ENCODE assay signal across 8 mouse cellular contexts in the genomic region with DNA sequence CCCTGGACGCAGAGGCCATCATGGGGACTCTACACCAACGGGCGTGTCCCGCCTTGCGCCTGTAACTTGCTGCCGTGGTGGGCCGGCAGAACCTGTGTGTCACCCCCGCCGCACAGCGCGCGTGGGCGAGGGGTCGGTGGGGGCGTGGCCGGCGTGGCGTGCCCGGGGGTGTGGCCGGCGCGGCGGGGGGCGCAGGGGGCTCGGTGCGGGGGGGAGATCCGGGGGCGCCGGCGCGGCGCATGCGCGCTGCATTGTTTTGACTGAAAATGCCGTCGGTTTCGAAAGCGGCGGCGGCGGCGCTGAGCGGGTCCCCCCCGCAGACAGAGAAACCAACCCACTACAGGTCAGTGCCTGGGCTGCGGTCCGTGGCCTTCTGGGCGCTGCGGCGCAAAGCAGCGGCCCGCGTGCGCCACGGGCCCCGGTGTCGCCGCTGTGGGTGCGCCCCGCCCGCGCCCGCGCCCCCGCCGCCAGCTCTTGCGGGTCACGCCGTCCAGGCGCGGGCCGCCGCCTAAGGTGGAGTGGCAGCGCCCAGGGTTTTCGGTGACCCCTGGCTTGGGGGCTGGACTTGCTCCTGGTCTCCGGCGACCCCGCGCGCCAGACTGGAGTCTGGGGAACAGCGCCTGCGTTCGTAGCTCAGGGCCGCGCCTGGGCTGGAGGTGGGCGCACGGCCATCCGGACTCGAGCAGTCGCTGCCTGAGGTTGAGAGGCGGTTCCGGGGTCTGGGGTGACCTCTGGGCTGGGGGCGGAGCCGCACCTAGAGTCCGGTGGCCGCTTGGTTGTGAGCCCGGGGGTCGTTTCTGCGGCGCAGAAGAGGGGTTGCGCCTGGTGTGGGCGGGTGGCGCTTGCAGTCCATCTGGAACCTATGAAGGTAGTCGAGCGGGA. TPM values are rescaled to one million over a fixed set of nuclear protein-coding genes. Genes with fewer than 3 reads are reported as not detected.
DNase-seq lines count a peak whose midpoint lies in the region; ATAC-seq and TF ChIP-seq lines count a peak whose summit lies in the region.

Gene Unkl (plus strand): TSS at position 248 of the 882 bp plus-strand sequence.

- H3K4me1 ChIP-seq in MEL (ENCODE audit: control insufficient read depth in 1 of 2, insufficient read depth in 2 of 2, low read length in 2 of 2) = peaks cover 4 to 13% of the 10 kb centered on the region in 2 experiments
- H3K4me1 ChIP-seq in hindbrain, embryonic 11.5 days (replicated peaks; ENCODE audit: control insufficient read depth, insufficient read depth, low read length) = peaks cover 3% of the 10 kb centered on the region; the same call in 1 of the 2 replicates

- peaks cover 5 to 10% of the 10 kb centered on the region in 2 experiments; a peak in 3 of 4 replicates for H3K36me3 ChIP-seq in MEL (ENCODE audit: control insufficient read depth in 1 of 2, insufficient read depth in 2 of 2, low read length in 2 of 2)
- no peaks in the 10 kb centered on the region for H3K36me3 ChIP-seq in hindbrain, embryonic 11.5 days (ENCODE audit: control insufficient read depth, insufficient read depth, low read length)

- TF ChIP-seq EP300 in MEL (IDR thresholded peaks at IDR 0.05; ENCODE audit: low read depth in 1 of 2, low read length in 2 of 2) = no peak

- H3K27me3 ChIP-seq in MEL (ENCODE audit: control insufficient read depth in 1 of 2, insufficient read depth in 2 of 2, low read length in 2 of 2) = no peaks in the 10 kb centered on the region
- no peaks in the 10 kb centered on the region for H3K27me3 ChIP-seq in hindbrain, embryonic 11.5 days (ENCODE audit: control insufficient read depth, insufficient read depth, low read length)

- under 1% methylated on average over 73 of the region's 104 CpGs for whole genome bisulfite sequencing in hindbrain, embryonic 11.5 days

- H3K79me2 ChIP-seq in MEL (ENCODE audit: control insufficient read depth, insufficient read depth, low read length, poor library complexity) = peaks cover 38% of the 10 kb centered on the region

- peak within 1 kb of the TSS; percentile 86 for H3K4me2 ChIP-seq in hindbrain, embryonic 11.5 days (replicated peaks; ENCODE audit: low read depth, low read length)

- DNase-seq in MEL (ENCODE audit: low read depth, low spot score) = peak; percentile 75
- DNase-seq in cerebellum, adult 8-10 months = peak; percentile 60
- DNase-seq in frontal cortex, postnatal 14 days (ENCODE audit: low spot score in 2 of 2) = peak; percentile 41 to 45
- peak; percentile 75 for DNase-seq in hindbrain, embryonic 11.5 days (ENCODE audit: low spot score)
- peak; percentile 69 to 71 for DNase-seq in layer of hippocampus, postnatal 25 days (ENCODE audit: extremely low spot score in 1 of 2, low spot score in 1 of 2)
- peak; percentile 69 for DNase-seq in lung, postnatal 36 days
- DNase-seq in retina, postnatal 1 day = peak; percentile 81
- DNase-seq in thymus, postnatal 4 days = peak; percentile 93

- H3K9ac ChIP-seq in MEL (ENCODE audit: control insufficient read depth, low read depth, low read length, poor library complexity, severe bottlenecking) = peak within 1 kb of the TSS; percentile 92
- peak within 1 kb of the TSS; percentile 86 for H3K9ac ChIP-seq in hindbrain, embryonic 11.5 days (ENCODE audit: low read depth, low read length)

- no peak for TF ChIP-seq CTCF in MEL (IDR thresholded peaks at IDR 0.05 in 2 of 3, conservative IDR thresholded peaks at IDR 0.05 in 1 of 3; ENCODE audit: control insufficient read depth in 1 of 3, insufficient read depth in 1 of 3, low read depth in 2 of 3, low read length in 3 of 3, poor library complexity in 1 of 3, severe bottlenecking in 1 of 3)

- peak; percentile 49; the same call in 1 of the 2 replicates for ATAC-seq in hindbrain, embryonic 11.5 days (ENCODE audit: low FRiP score)

- peak; percentile 44 to 63; a peak in 1 of 4 replicates for TF ChIP-seq POLR2A in MEL (IDR thresholded peaks at IDR 0.05; ENCODE audit: control insufficient read depth in 1 of 2, insufficient read depth in 1 of 2, low read depth in 1 of 2, low read length in 2 of 2, poor library complexity in 1 of 2)

- no peaks in the 10 kb centered on the region for H3K9me3 ChIP-seq in MEL (replicated peaks; ENCODE audit: insufficient read depth, low read length)
- H3K9me3 ChIP-seq in hindbrain, embryonic 11.5 days (ENCODE audit: control insufficient read depth, low read length) = no peaks in the 10 kb centered on the region

- TF ChIP-seq RAD21 in MEL (IDR thresholded peaks at IDR 0.05; ENCODE audit: low read depth, low read length) = no peak

- H3K4me3 ChIP-seq in MEL (ENCODE audit: control insufficient read depth in 1 of 2, insufficient read depth in 1 of 2, low read depth in 2 of 2, low read length in 2 of 2) = peak within 1 kb of the TSS; percentile 83 to 98
- peak within 1 kb of the TSS; percentile 85 for H3K4me3 ChIP-seq in hindbrain, embryonic 11.5 days (ENCODE audit: low read depth, low read length)

- H3K27ac ChIP-seq in MEL (ENCODE audit: control insufficient read depth, low read depth, low read length) = peak within 1 kb of the TSS; percentile 61
- H3K27ac ChIP-seq in hindbrain, embryonic 11.5 days (ENCODE audit: low read depth, low read length) = peak within 1 kb of the TSS; percentile 71

TF ChIP-seq in MEL, 35 proteins besides CTCF, POLR2A, EP300 and RAD21:
- TF ChIP-seq ZNF384 (IDR thresholded peaks at IDR 0.05; ENCODE audit: low read depth, low read length) = no peak
- TF ChIP-seq MXI1 (IDR thresholded peaks at IDR 0.05; ENCODE audit: low read depth, low read length) = peak; percentile 61
- TF ChIP-seq POLR2AphosphoS2 (IDR thresholded peaks at IDR 0.05; ENCODE audit: low read length) = peak; percentile 88; the same call in 1 of the 2 replicates
- peak; percentile 55; the same call in 1 of the 2 replicates for TF ChIP-seq SIN3A (IDR thresholded peaks at IDR 0.05; ENCODE audit: low read length)
- TF ChIP-seq POLR2AphosphoS5 (IDR thresholded peaks at IDR 0.05; ENCODE audit: borderline replicate concordance, low read depth, low read length) = no peak
- TF ChIP-seq CHD2 (IDR thresholded peaks at IDR 0.05; ENCODE audit: low read length) = no peak
- TF ChIP-seq MYB (IDR thresholded peaks at IDR 0.05; ENCODE audit: low read depth, low read length) = no peak
- TF ChIP-seq ZMIZ1 (IDR thresholded peaks at IDR 0.05; ENCODE audit: low read depth, low read length) = 0 out of 2 replicates have a peak, but pooled peaks have one; percentile 33
- TF ChIP-seq GATA1 (IDR thresholded peaks at IDR 0.05; ENCODE audit: low read depth, low read length) = no peak
- no peak for TF ChIP-seq GABPA (IDR thresholded peaks at IDR 0.05; ENCODE audit: low read depth, low read length)
- TF ChIP-seq MAZ (IDR thresholded peaks at IDR 0.05; ENCODE audit: low read depth, low read length) = 0 out of 2 replicates have a peak, but pooled peaks have one; percentile 71
- no peak for TF ChIP-seq TAL1 (IDR thresholded peaks at IDR 0.05; ENCODE audit: low read length)
- TF ChIP-seq ELF1 (IDR thresholded peaks at IDR 0.05; ENCODE audit: low read depth, low read length) = 0 out of 2 replicates have a peak, but pooled peaks have one; percentile 16
- TF ChIP-seq ETS1 (IDR thresholded peaks at IDR 0.05; ENCODE audit: low read depth, low read length) = 0 out of 2 replicates have a peak, but pooled peaks have one; percentile 9
- TF ChIP-seq USF2 (IDR thresholded peaks at IDR 0.05; ENCODE audit: borderline replicate concordance in 1 of 2, insufficient read depth in 1 of 2, low read depth in 1 of 2, low read length in 2 of 2) = no peak
- TF ChIP-seq MAX (IDR thresholded peaks at IDR 0.05; ENCODE audit: low read length) = peak; percentile 59; the same call in 1 of the 2 replicates
- no peak for TF ChIP-seq JUND (IDR thresholded peaks at IDR 0.05; ENCODE audit: low read depth, low read length)
- 0 out of 2 replicates have a peak, but pooled peaks have one; percentile 43 for TF ChIP-seq NELFE (IDR thresholded peaks at IDR 0.05; ENCODE audit: low read depth, low read length)
- no peak for TF ChIP-seq TBP (IDR thresholded peaks at IDR 0.05; ENCODE audit: low read depth, low read length)
- no peak for TF ChIP-seq KAT2A (conservative IDR thresholded peaks at IDR 0.05; ENCODE audit: low read depth, low read length)
- no peak for TF ChIP-seq E2F4 (IDR thresholded peaks at IDR 0.05; ENCODE audit: borderline replicate concordance, low read depth, low read length)
- TF ChIP-seq CHD1 (IDR thresholded peaks at IDR 0.05; ENCODE audit: low read depth, low read length) = no peak
- no peak for TF ChIP-seq ZC3H11A (IDR thresholded peaks at IDR 0.05; ENCODE audit: low read depth, low read length)
- 0 out of 2 replicates have a peak, but pooled peaks have one; percentile 38 for TF ChIP-seq ZKSCAN1 (IDR thresholded peaks at IDR 0.05; ENCODE audit: low read depth, low read length)
- TF ChIP-seq NRF1 (IDR thresholded peaks at IDR 0.05; ENCODE audit: insufficient read depth, low read depth, low read length, poor library complexity, severe bottlenecking) = peak; percentile 76
- TF ChIP-seq SMC3 (IDR thresholded peaks at IDR 0.05; ENCODE audit: low read depth, low read length) = no peak
- TF ChIP-seq TCF12 (IDR thresholded peaks at IDR 0.05; ENCODE audit: low read depth, low read length) = no peak
- no peak for TF ChIP-seq HCFC1 (IDR thresholded peaks at IDR 0.05; ENCODE audit: low read depth, low read length)

RNA-seq across cellular contexts. Expression of gene Unkl, which starts in this region (rescaled TPM):
- total RNA-seq in MEL (2012; rRNA removed) = 16.6 and 18.0 TPM in 2 replicates
- 10 to 100 TPM in 1 of 2 experiments, not detected in 1; 42.4 TPM for polyA plus RNA-seq in MEL (2012; ENCODE audit: insufficient read depth in 1 of 2, insufficient read length in 2 of 2, low read depth in 1 of 2, low replicate concordance in 2 of 2, missing spikeins in 1 of 2)
- polyA plus RNA-seq in hindbrain, embryonic 11.5 days (2014; fragmentation: Nextera tagmentation; extraction: Ambion mirVana) = 4.3 and 4.5 TPM in 2 replicates
- 10 to 100 TPM; 32.5 to 34.4 TPM for total RNA-seq in layer of hippocampus, postnatal 25 days (2021)

Comparison
In these comparisons a context has a peak if more than half of its experiments do, and no peak if none do; other contexts are left out.
1. Peak in every context shown above with its lines: DNase-seq, ATAC-seq, H3K4me3 ChIP-seq and H3K27ac ChIP-seq.
2. DNase-seq: peak in every context shown above with its lines; median percentile 93 in thymus, postnatal 4 days; 81 in retina, postnatal 1 day; 75 in MEL; 75 in hindbrain, embryonic 11.5 days; 70 in layer of hippocampus, postnatal 25 days; 69 in lung, postnatal 36 days; 60 in cerebellum, adult 8-10 months; 43 in frontal cortex, postnatal 14 days.